Mouse (Mus musculus) C2C12 (cell line): ENCODE measurements around the gene Hecw2.

Experiments
- CTCF ChIP-seq: IDR thresholded peaks from one replicate; pipeline ENCODE4 v1.5.1; 2011; ENCODE audit not compliant: control insufficient read depth, insufficient read depth, insufficient read length
- MAX ChIP-seq: IDR thresholded peaks from one replicate; pipeline ENCODE4 v1.6.1; 2011; ENCODE audit warnings: mild to moderate bottlenecking, control low read depth
- USF1 ChIP-seq: IDR thresholded peaks from one replicate; pipeline ENCODE4 v1.6.1; 2011; ENCODE audit warnings: low read depth, mild to moderate bottlenecking, control low read depth, moderate library complexity

GRCm38 (mm10) chr1:54046923-54047322, 148.0 kb downstream of the Hecw2 start:
- TF ChIP-seq CTCF (no peak), MAX (no peak), USF1 (no peak)
